Mouse (Mus musculus) G1E (cell line): ENCODE results near the gene Nisch. TPM values are rescaled to one million over a fixed set of nuclear protein-coding genes. Genes with fewer than 3 reads are reported as not detected.

Source experiments
- ATAC-seq: 2 replicates; pipeline ENCODE4 v1.8.0; 2016; ENCODE audit warnings: mild to moderate bottlenecking; ENCODE audit not compliant: insufficient number of reproducible peaks, poor library complexity, low FRiP score, severe bottlenecking; ENCODE audit errors: extremely low read depth
- DNase-seq: peaks from one replicate; pipeline ENCODE4 v3.0.0; 2012; ENCODE audit warnings: low spot score
- H3K27me3 ChIP-seq: 2 replicates; pipeline ENCODE4 v1.6.1; 2012; ENCODE audit warnings: mild to moderate bottlenecking, low read length, inconsistent platforms; ENCODE audit not compliant: insufficient read depth
- H3K36me3 ChIP-seq: replicated peaks from 2 replicates; pipeline ENCODE3; 2012; ENCODE audit warnings: mild to moderate bottlenecking, inconsistent platforms
- H3K4me1 ChIP-seq: 2 replicates; pipeline ENCODE4 v1.6.1; 2012; ENCODE audit warnings: low read depth, low read length, inconsistent platforms, mixed read lengths; ENCODE audit not compliant: insufficient read depth
- H3K4me3 ChIP-seq: 2 replicates; pipeline ENCODE4 v1.5.1; 2012; ENCODE audit warnings: low read depth, mild to moderate bottlenecking, inconsistent platforms, low read length, moderate library complexity, mixed read lengths
- H3K9me3 ChIP-seq: replicated peaks from 2 replicates; pipeline ENCODE4 v1.6.1; 2012; ENCODE audit warnings: inconsistent platforms
- CTCF ChIP-seq: IDR thresholded peaks from 2 replicates; pipeline ENCODE4 v1.5.1; 2012; ENCODE audit warnings: low read depth, low read length, inconsistent platforms, mixed read lengths
- GATA1 ChIP-seq: IDR thresholded peaks from 2 replicates; pipeline ENCODE4 v1.6.1; 2012; ENCODE audit warnings: borderline replicate concordance, low read length, inconsistent platforms, mixed read lengths
- GATA2 ChIP-seq: IDR thresholded peaks from 2 replicates; pipeline ENCODE4 v1.6.1; 2012; ENCODE audit warnings: low read depth, low read length, inconsistent platforms, borderline replicate concordance
- POLR2AphosphoS5 ChIP-seq: IDR thresholded peaks from 2 replicates; pipeline ENCODE4 v1.6.1; 2012; ENCODE audit warnings: low read depth, low read length, inconsistent platforms; ENCODE audit not compliant: insufficient replicate concordance
- TAL1 ChIP-seq: conservative IDR thresholded peaks from 2 replicates; pipeline ENCODE4 v1.6.1; 2012; ENCODE audit warnings: low read depth, low read length, inconsistent platforms, mixed read lengths
- polyA plus RNA-seq: library from polyadenylated mRNA; stranded (reverse); fragments of >175 nt; gene quantifications from 2 replicates; pipeline ENCODE4 v1.2.3, GENCODE M21; 2012
- total RNA-seq, 2 experiments: library from RNA; stranded (forward) in 1 of 2; stranded (reverse) in 1 of 2; fragments of 200-1000 nt in 1 of 2; fragments of >200 nt in 1 of 2; fragmentation: Nextera tagmentation in 1 of 2; gene quantifications; 2 replicates each; pipeline ENCODE4 v1.2.3; 2014 to 2017

Gene Nisch
- total and polyA plus RNA-seq, 3 experiments = 83.8 to 312 (median 201) TPM

DNA sequence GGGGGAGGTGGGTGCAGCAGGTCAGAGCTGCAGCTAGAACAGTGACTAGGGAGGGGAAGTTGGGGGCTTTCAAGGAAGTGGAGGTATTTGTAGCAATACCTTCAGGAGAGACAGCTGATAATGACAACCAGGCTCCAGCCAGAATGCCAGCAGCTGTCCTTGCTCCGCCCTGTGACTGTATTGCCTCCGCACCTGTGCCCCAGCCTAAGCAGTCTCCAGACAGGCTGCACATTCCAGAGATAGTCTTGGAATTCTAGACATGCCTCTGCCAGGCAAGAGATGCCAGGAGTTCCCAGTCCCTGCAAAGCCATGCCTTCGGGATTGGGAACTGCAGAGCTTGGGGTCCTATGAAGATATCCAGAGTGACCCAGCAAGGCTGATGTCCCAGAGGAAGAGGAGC is 4.2 kb downstream of the Nisch start:
- no peak for ATAC-seq
- no peaks in the 10 kb centered on the region for H3K9me3 ChIP-seq
- H3K27me3 ChIP-seq = peaks cover 74% of the 10 kb centered on the region
- H3K4me1 ChIP-seq = peaks cover 13% of the 10 kb centered on the region
- no peaks in the 10 kb centered on the region for H3K36me3 ChIP-seq
- DNase-seq = no peak
- no peak overlapping the region for H3K4me3 ChIP-seq
- TF ChIP-seq GATA2 (no peak), TAL1 (no peak), POLR2AphosphoS5 (no peak), GATA1 (no peak), CTCF (no peak)

DNA sequence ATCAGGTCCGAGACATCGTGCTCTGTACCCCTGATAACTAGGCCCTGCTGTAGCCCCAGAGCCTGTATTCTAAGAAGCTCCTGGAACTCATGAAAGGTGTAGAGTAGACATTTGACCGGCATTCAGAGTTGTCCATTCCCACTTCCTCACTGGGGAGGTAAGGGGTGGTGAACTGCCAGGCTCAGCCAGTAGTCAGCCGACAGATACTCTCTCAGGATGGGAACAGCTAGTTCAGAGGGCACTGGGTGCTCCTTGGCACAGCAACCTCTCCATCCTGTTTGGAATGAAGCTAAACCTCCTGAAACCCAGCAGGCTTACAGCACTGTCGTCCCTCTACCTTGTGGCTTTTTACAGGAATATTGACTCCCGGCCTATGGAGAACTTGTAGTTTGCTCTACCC is 4.9 kb downstream of the Nisch start:
- TF ChIP-seq GATA2 = no peak
- TF ChIP-seq POLR2AphosphoS5 = no peak
- no peak for TF ChIP-seq CTCF
- TF ChIP-seq TAL1 = no peak
- TF ChIP-seq GATA1 = no peak
- DNase-seq = no peak
- H3K27me3 ChIP-seq = peaks cover 70% of the 10 kb centered on the region
- no peaks in the 10 kb centered on the region for H3K36me3 ChIP-seq
- H3K4me3 ChIP-seq = no peak overlapping the region
- peaks cover 20% of the 10 kb centered on the region for H3K4me1 ChIP-seq
- no peaks in the 10 kb centered on the region for H3K9me3 ChIP-seq
- no peak for ATAC-seq

DNA sequence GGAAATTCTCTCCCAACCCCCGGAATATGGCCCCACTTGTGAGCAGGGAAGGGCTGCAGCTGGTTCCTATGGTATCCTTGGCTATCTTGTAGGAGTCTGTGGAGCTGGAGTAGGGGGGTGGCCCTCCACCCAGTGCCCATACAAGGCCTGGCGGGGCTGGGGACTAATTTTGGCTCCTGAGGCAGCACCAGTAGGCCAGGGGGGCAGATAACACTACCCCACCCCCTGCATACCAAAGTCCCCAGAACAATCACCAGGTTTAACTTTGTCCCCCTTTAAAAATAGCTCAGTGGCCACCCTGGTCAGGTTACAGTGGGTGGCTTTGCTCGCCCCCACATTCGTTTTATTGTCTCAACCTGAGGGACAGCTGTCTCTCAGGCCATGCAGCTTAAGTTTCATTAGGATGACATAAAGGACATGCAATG is 7.6 kb downstream of the Nisch start:
- no peaks in the 10 kb centered on the region for H3K9me3 ChIP-seq
- no peak for TF ChIP-seq POLR2AphosphoS5
- peaks cover 36% of the 10 kb centered on the region for H3K4me1 ChIP-seq
- peaks cover 12% of the 10 kb centered on the region for H3K36me3 ChIP-seq
- no peak overlapping the region for H3K4me3 ChIP-seq
- no peak for ATAC-seq
- no peak for DNase-seq
- H3K27me3 ChIP-seq = peaks cover 48% of the 10 kb centered on the region

DNA sequence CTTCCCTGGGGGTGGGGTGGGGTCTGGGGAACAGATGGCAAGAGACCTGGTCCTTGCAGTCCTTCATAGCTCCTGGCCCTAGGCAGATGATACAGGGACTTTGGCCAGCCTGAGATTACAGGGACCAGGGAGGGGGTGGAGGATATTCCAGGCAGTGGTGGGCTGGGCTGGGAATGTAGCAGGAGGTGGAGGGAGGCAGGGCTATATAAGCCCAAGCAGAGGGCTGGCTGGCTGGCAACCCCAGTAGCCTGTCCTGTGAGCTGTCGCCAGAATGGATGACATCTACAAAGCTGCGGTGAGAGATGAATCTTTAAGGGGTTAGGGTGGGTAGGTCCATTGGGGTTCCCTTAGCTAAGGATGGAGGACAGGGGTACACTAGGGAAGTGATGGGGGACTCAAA is 8.7 kb downstream of the Nisch start, which contains the start of gene Tnnc1:
Tnnc1 (plus strand) TSS at position 229 of the 400 bp plus-strand sequence.
- Histone ChIP-seq H3K27me3 (peaks cover 39% of the 10 kb centered on the region), H3K4me1 (peaks cover 39% of the 10 kb centered on the region), H3K9me3 (no peaks in the 10 kb centered on the region), H3K36me3 (peaks cover 22% of the 10 kb centered on the region), H3K4me3 (peak within 1 kb of the TSS; percentile 81)
- ATAC-seq = no peak
- TF ChIP-seq TAL1 (no peak), POLR2AphosphoS5 (no peak), GATA1 (no peak), CTCF (no peak), GATA2 (no peak)
- no peak for DNase-seq

DNA sequence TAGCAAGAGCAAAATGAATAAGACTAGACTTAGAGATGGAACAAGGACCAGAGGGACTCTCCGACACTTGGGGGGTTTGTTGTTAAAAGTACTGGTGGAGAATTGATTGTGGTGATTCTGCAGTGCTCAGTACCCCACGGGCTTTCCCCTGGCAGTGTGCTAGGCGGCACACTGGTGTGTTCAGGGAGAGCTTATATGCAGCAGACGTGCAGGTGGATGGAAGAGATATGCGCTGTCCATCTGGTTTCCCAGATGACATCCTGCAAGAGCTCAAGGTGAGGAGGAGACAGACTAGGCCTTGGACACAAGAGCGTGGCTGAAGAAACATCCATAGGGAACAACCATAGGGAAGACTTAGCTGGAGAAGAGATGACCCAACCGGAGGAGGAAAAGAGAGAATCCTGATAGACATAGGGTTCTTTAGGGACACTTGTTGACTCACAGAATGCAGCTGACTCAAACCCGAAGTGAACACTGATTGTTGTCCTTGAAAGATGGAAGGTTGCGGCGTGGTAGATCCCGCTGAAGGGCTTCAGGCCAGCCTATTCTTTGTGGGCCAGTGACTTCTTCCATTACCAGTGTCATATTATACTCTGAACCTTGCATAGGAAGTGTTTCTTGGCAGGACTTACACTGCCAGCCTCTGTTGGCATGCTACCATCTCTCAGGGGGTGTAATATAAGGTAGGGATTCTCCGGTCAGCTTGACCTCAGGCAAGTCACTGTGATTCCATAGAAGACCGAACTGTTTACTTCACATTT is 9.5 kb downstream of the Nisch start:
- H3K36me3 ChIP-seq = peaks cover 30% of the 10 kb centered on the region
- ATAC-seq (0 out of 2 replicates have a peak, but pooled peaks have one; percentile 31), DNase-seq (peak; percentile 33)
- H3K27me3 ChIP-seq = peaks cover 30% of the 10 kb centered on the region
- H3K4me3 ChIP-seq = peak overlapping the region; percentile 81
- no peaks in the 10 kb centered on the region for H3K9me3 ChIP-seq
- TF ChIP-seq POLR2AphosphoS5 = no peak
- TF ChIP-seq TAL1 = peak; percentile 68
- no peak for TF ChIP-seq CTCF
- TF ChIP-seq GATA1 = no peak
- no peak for TF ChIP-seq GATA2
- H3K4me1 ChIP-seq = peaks cover 42% of the 10 kb centered on the region

DNA sequence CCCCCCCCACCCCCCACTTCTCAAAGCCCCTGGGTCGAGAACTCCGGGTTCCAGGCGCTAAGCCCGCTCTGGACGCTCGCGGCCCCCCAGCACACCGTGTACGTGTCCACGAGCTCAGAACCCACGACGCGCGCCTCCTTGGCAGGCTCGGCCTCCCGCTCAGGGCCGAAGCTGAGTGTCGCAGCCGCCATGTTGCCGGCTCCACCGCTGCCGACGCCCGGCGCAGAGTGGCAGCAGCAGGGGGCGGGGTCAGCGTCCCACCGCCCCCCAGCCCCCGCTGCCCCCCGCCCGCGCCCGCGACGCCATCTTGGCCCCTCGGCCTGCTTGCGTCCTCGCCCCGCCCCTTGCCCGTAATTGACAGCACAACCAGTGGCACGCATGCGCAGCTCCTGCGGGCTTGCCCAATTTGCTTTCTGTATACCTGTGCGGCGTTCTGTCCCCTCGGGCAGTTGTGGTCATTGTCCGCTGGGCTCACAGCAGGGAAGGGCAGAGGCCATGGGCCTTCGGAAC is 10.2 kb downstream of the Nisch start:
- Histone ChIP-seq H3K9me3 (no peaks in the 10 kb centered on the region), H3K4me1 (peaks cover 46% of the 10 kb centered on the region), H3K36me3 (peaks cover 38% of the 10 kb centered on the region), H3K27me3 (peaks cover 23% of the 10 kb centered on the region), H3K4me3 (peak overlapping the region; percentile 81)
- TF ChIP-seq POLR2AphosphoS5 (no peak), GATA1 (no peak)
- DNase-seq (peak; percentile 96), ATAC-seq (peak; percentile 66)
